Mouse (Mus musculus) small intestine, adult 2 months (tissue): ENCODE results near the gene Heatr5a.

Experiments used
- CTCF ChIP-seq: fragments of 200-500 bp; IDR thresholded peaks from 2 replicates; pipeline ENCODE4 v1.5.1; 2012; ENCODE audit warnings: low read depth, mild to moderate bottlenecking, control low read depth, inconsistent platforms, low read length, moderate library complexity, mixed read lengths; ENCODE audit not compliant: insufficient replicate concordance, insufficient read length; ENCODE audit errors: extremely low read depth
- POLR2A ChIP-seq: fragments of 200-500 bp; IDR thresholded peaks from 2 replicates; pipeline ENCODE4 v1.6.1; 2012; ENCODE audit warnings: low read depth, mild to moderate bottlenecking, control low read depth, inconsistent platforms, low read length, moderate library complexity

GRCm38 (mm10) chr12:51952309-51952708, 18.8 kb downstream of the Heatr5a start:
- no peak for TF ChIP-seq CTCF
- TF ChIP-seq POLR2A, result no peak
